Mouse (Mus musculus) limb, embryonic 14.5 days (tissue): ENCODE measurements at regions not wholly inside any gene's neighbourhood (a gene's known extent, or its start where the extent isn't known, plus 50 kb on each side); places are given as distances from the start of the nearest gene placed in this dataset.

Experiments
- ATAC-seq: fragments of 200-750 bp; cut with Nextera tagmentation; 2 replicates; pipeline ENCODE4 v1.8.0; 2017; ENCODE audit warnings: low read depth, moderate number of reproducible peaks, moderate TSS enrichment; ENCODE audit not compliant: low FRiP score
- DNase-seq: peaks from one replicate; pipeline ENCODE4 v3.0.0-alpha.2; 2015; ENCODE audit warnings: low spot score
- H3K27ac ChIP-seq: fragments of 300-500 bp; sonication (generic); replicated peaks from 2 replicates; pipeline ENCODE4 v1.5.1; 2014; ENCODE audit warnings: low read depth, mild to moderate bottlenecking, low read length, moderate library complexity, mixed read lengths
- H3K27me3 ChIP-seq: fragments of 300-500 bp; sonication (generic); 2 replicates; pipeline ENCODE4 v1.6.1; 2014; ENCODE audit warnings: low read length, mixed read lengths; ENCODE audit not compliant: control insufficient read depth, insufficient read depth
- H3K36me3 ChIP-seq: fragments of 300-500 bp; sonication (generic); 2 replicates; pipeline ENCODE4 v1.6.1; 2014; ENCODE audit warnings: mild to moderate bottlenecking, low read length, moderate library complexity, mixed read lengths; ENCODE audit not compliant: control insufficient read depth, insufficient read depth
- H3K4me1 ChIP-seq: fragments of 300-500 bp; sonication (generic); 2 replicates; pipeline ENCODE4 v1.6.1; 2014; ENCODE audit warnings: antibody characterized with exemption, low read length, mixed read lengths; ENCODE audit not compliant: control insufficient read depth, insufficient read depth
- H3K4me2 ChIP-seq: fragments of 300-500 bp; sonication (generic); replicated peaks from 2 replicates; pipeline ENCODE4 v1.6.1; 2014; ENCODE audit warnings: low read depth, mild to moderate bottlenecking, low read length, moderate library complexity; ENCODE audit not compliant: severe bottlenecking
- H3K4me3 ChIP-seq: fragments of 300-500 bp; sonication (generic); replicated peaks from 2 replicates; pipeline ENCODE4 v1.5.1; 2014; ENCODE audit warnings: low read length
- H3K9ac ChIP-seq: fragments of 300-500 bp; sonication (generic); 2 replicates; pipeline ENCODE4 v1.6.1; 2014; ENCODE audit warnings: mild to moderate bottlenecking, low read depth, low read length, moderate library complexity; ENCODE audit not compliant: severe bottlenecking
- H3K9me3 ChIP-seq: fragments of 300-500 bp; sonication (generic); 2 replicates; pipeline ENCODE4 v1.6.1; 2016; ENCODE audit warnings: low read length; ENCODE audit not compliant: control insufficient read depth
- POLR2A ChIP-seq: fragments of 200-500 bp; IDR thresholded peaks from 2 replicates; pipeline ENCODE4 v1.8.0; 2012; ENCODE audit warnings: inconsistent platforms, mild to moderate bottlenecking, moderate library complexity, borderline replicate concordance; ENCODE audit not compliant: insufficient read depth, insufficient read length; ENCODE audit errors: extremely low read depth
- WGBS: fragments of 180-500 bp; shearing (Covaris S2); extraction: QIAGEN DNeasy Blood & Tissue Kit; methylation state at CpG from one replicate; pipeline ENCODE4 v1.1.7; 2014; 5-methylcytosine and 5-hydroxymethylcytosine counted together

DNA sequence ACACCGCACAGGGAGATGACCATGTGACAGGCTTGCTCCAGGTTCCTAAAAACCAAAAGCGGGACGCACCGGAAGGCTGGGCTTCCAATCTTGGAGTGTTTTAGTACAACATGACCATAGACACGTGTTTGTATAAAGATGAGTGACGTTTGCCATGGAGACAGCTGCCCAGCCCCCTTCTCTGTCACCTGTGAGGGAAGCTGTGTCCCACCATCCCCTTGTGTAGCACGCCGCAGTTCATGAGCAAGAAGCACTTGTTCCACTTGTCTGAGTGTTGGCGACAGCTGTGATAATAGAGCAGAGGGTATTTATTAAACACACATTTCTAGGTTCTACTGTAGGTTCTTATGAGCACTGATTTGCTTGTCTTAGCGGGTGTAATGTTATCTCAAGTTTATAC, 131.7 kb upstream of the Slc38a2 start:
- H3K4me2 ChIP-seq, result no peak overlapping the region
- H3K27ac ChIP-seq, result no peak overlapping the region
- no peak for ATAC-seq
- no peak for DNase-seq
- H3K36me3 ChIP-seq, result no peaks in the 10 kb centered on the region
- H3K4me1 ChIP-seq, result no peaks in the 10 kb centered on the region; the same call in 1 of the 2 replicates
- H3K4me3 ChIP-seq, result no peak overlapping the region
- H3K9ac ChIP-seq, result no peak overlapping the region
- WGBS, result 85% methylated on average over 10 of the region's 10 CpGs
- TF ChIP-seq POLR2A, result no peak
- H3K9me3 ChIP-seq, result no peaks in the 10 kb centered on the region
- H3K27me3 ChIP-seq, result no peaks in the 10 kb centered on the region

DNA sequence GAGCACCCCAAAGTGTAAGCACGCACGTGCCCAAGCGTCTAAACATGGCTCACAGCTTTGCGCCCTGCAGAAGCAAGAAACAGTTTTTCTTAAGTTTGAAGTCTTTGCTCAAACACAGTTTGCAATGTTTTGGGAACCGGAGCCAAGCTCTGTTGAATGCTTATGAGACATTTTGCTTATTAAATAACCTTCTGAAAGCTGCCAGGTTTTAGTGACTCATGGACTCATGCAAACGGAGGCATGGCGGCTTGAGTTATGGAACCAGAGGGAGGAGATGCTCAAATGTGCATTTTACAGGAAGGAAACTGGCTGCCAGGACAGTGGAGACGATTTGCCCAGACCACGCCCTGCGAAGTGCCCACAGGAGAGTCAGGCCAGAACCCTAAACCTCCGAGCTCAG, 131.0 kb upstream of the Slc38a2 start:
- H3K9me3 ChIP-seq, result no peaks in the 10 kb centered on the region
- no peak for TF ChIP-seq POLR2A
- H3K9ac ChIP-seq, result no peak overlapping the region
- H3K27me3 ChIP-seq, result no peaks in the 10 kb centered on the region
- no peak for ATAC-seq
- H3K4me1 ChIP-seq, result no peaks in the 10 kb centered on the region; the same call in 1 of the 2 replicates
- DNase-seq, result no peak
- H3K36me3 ChIP-seq, result no peaks in the 10 kb centered on the region
- H3K27ac ChIP-seq, result 0 out of 2 replicates have a peak overlapping the region, but pooled peaks have one; percentile 5
- 83% methylated on average over 11 of the region's 11 CpGs for WGBS
- no peak overlapping the region for H3K4me3 ChIP-seq
- H3K4me2 ChIP-seq, result no peak overlapping the region

DNA sequence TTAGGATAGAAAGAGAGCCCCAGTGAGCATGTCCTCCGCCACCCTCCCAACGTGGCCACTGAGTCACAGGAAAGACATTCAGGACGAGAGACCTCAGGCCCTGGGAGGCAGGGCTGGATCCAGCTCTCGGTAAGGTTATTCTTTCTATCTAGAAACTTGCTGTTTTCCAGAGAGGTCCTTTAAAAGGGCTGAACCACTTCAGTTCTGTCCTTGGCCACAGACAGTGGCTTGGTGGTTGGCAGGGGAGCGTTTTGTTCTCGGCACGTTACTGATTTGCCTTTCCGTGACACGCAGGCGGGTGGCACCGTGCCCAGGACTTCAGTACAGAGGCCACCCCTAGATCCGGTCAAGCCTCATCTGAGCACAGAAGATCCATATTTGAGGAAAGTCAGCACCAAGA, 130.4 kb upstream of the Slc38a2 start:
- no peaks in the 10 kb centered on the region; the same call in 1 of the 2 replicates for H3K4me1 ChIP-seq
- TF ChIP-seq POLR2A, result no peak
- no peak overlapping the region for H3K4me2 ChIP-seq
- H3K27ac ChIP-seq, result no peak overlapping the region
- WGBS, result 88% methylated on average over 12 of the region's 12 CpGs
- no peaks in the 10 kb centered on the region for H3K27me3 ChIP-seq
- no peaks in the 10 kb centered on the region for H3K36me3 ChIP-seq
- no peak overlapping the region for H3K4me3 ChIP-seq
- no peak overlapping the region for H3K9ac ChIP-seq
- DNase-seq (no peak), ATAC-seq (no peak)
- no peaks in the 10 kb centered on the region for H3K9me3 ChIP-seq

DNA sequence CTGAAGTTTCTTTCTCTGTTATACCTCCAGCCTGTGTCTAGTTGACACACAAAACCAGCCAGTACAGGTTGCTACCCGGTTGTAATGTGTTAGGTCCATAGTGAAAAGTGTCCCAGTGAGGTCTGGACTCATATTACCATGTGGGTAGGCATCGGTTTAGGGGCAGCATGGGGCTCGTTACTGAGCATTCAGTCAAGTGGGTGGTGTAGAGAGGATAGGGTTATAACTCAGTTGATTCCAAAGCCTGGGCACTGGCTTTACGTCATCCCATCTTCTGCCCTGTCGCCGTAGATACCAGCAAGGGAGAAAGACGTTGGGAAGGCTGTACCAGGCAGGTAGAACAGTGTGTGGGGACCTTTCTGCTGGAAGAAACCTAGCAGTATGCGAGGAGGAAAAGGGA, 129.2 kb upstream of the Slc38a2 start:
- no peak for TF ChIP-seq POLR2A

DNA sequence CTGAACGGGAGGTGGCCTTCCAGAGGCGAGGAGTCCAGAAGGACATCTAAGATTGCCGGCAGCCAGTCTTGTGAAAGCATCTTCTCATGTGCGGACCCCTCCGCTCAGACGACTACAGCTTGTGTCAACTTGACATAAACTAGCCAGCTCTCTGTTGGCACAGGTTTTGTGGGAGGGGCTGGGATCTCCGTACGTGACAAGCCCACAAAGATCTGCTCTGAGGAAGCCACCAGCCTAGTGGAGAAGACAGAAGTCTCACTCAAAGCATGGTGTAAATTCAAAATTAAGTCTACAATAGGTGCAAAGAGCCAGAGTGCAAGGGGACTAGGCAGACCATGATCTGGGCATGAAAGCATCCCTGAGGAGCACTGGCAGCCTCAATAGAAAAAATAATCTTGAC, 128.4 kb upstream of the Slc38a2 start:
- Histone ChIP-seq H3K4me2 (no peak overlapping the region), H3K27me3 (no peaks in the 10 kb centered on the region), H3K4me3 (no peak overlapping the region), H3K36me3 (no peaks in the 10 kb centered on the region), H3K9ac (no peak overlapping the region), H3K27ac (no peak overlapping the region), H3K4me1 (no peaks in the 10 kb centered on the region), H3K9me3 (no peaks in the 10 kb centered on the region)
- DNase-seq, result no peak
- no peak for TF ChIP-seq POLR2A
- ATAC-seq, result no peak
- 60% methylated on average over 8 of the region's 8 CpGs for WGBS

More for the DNA sequence above, 129.2 kb upstream of the Slc38a2 start:
- no peak overlapping the region for H3K27ac ChIP-seq
- no peak overlapping the region for H3K4me2 ChIP-seq
- ATAC-seq, result no peak
- no peaks in the 10 kb centered on the region for H3K36me3 ChIP-seq
- 82% methylated on average over 8 of the region's 8 CpGs for WGBS
- H3K4me3 ChIP-seq, result no peak overlapping the region
- H3K4me1 ChIP-seq, result no peaks in the 10 kb centered on the region
- no peak for DNase-seq
- no peak overlapping the region for H3K9ac ChIP-seq
- no peaks in the 10 kb centered on the region for H3K9me3 ChIP-seq
- no peaks in the 10 kb centered on the region for H3K27me3 ChIP-seq

DNA sequence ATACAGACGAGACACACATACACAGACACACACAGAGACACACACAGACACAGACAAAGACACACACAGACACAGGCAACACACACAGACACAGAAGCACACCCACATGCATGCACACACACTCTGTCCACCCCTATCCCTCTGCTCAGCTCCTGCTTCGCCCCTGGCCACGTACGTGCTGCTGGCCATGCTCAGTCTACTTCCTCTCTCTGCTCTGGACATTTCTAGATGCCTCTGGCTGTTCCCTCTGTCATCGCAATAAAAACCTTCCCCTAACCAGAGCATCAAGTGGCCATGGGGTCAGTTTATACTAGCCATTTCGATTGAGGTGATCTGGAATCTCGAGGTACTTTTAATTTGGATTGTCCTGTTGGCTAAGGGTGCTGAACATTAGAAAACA, 118.9 kb upstream of the Slc38a2 start:
- DNase-seq, result no peak
- no peak for TF ChIP-seq POLR2A

More for the DNA sequence above, 118.9 kb upstream of the Slc38a2 start:
- H3K4me1 ChIP-seq, result no peaks in the 10 kb centered on the region
- H3K27ac ChIP-seq, result no peak overlapping the region
- no peaks in the 10 kb centered on the region for H3K27me3 ChIP-seq
- no peaks in the 10 kb centered on the region for H3K36me3 ChIP-seq
- ATAC-seq, result no peak
- no peak overlapping the region for H3K9ac ChIP-seq
- H3K4me3 ChIP-seq, result no peak overlapping the region
- WGBS, result 85% methylated on average over 7 of the region's 7 CpGs
- no peak overlapping the region for H3K4me2 ChIP-seq
- H3K9me3 ChIP-seq, result no peaks in the 10 kb centered on the region
